Mouse (Mus musculus) G1E (cell line): ENCODE measurements around the gene Tulp1.

Experiments used
- CTCF ChIP-seq: IDR thresholded peaks from 2 replicates; pipeline ENCODE4 v1.5.1; 2012; ENCODE audit warnings: low read depth, low read length, inconsistent platforms, mixed read lengths
- GATA1 ChIP-seq: IDR thresholded peaks from 2 replicates; pipeline ENCODE4 v1.6.1; 2012; ENCODE audit warnings: borderline replicate concordance, low read length, inconsistent platforms, mixed read lengths
- GATA2 ChIP-seq: IDR thresholded peaks from 2 replicates; pipeline ENCODE4 v1.6.1; 2012; ENCODE audit warnings: low read depth, low read length, inconsistent platforms, borderline replicate concordance

DNA sequence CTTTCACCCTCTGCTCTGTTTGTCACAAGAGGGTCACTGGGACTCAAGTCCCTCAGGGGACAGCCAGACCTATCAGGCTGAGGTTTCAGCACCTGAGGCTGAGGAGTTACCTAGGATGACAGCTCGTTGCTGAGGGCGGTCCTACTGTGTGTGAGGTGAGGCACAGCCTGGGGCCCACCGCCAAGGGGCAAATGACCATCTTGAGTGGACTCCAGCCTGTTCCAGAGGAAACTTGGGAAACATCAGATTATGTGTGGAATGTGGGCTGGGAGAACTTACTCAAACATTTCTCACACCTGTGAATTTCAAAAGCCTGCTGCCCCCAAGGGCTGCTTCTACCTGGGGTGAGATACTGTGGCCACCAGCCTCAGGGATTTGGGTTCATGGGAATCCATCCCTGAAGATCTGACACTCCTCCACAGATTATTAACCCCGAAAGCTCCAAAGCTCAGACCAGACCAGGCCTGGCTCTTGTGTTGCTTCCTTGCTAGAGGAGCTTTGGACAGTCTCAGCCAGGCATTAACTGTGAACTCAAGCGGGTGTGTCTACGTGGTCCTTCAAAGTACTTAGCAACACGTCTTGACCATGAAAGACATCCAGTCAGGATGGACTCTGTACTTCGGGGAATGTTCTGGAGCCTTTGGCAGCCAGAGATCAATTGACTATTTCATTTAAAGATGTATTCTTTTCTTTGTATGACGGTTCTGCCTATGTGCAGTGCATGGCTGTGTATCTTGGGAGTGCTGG is 4.3 kb downstream of the Tulp1 start:
- TF ChIP-seq CTCF (no peak), GATA1 (no peak), GATA2 (no peak)
